Mouse (Mus musculus) ovary, adult 10 weeks (tissue): ENCODE data around the gene A930017K11Rik. TPM values are rescaled to one million over a fixed set of nuclear protein-coding genes. Genes with fewer than 3 reads are reported as not detected.

Experiments used
- polyA plus RNA-seq: library from polyadenylated mRNA; stranded (reverse); fragments of 350-450 nt; fragmentation: Illumina TruSeq; extraction: RNeasy Lipid Tissue Mini Kit (QIAGEN cat#74804); gene quantifications from one replicate; pipeline ENCODE4 v1.2.3, GENCODE M21; 2014

A930017K11Rik gene
- not detected for polyA plus RNA-seq

GRCm38 (mm10) chr17:25951803-25952623, at the start of gene A930017K11Rik:
Gene A930017K11Rik, minus strand, starts transcription at chr17:25952565.

GRCm38 (mm10) chr17:25985306-25986294, 33.2 kb upstream of the A930017K11Rik start, which contains the start of gene Capn15:
Gene Capn15, minus strand, starts transcription at chr17:25985796.

GRCm38 (mm10) chr17:25944366-25945163, 7.8 kb downstream of the A930017K11Rik start, which contains the start of the genes Pigq and Nhlrc4:
Gene Pigq, minus strand, starts transcription at chr17:25944936.
Gene Nhlrc4, minus strand, starts transcription at chr17:25944961.

GRCm38 (mm10) chr17:25919144-25919785, 33.1 kb downstream of the A930017K11Rik start, which contains the start of gene Rab40c:
Gene Rab40c, minus strand, starts transcription at chr17:25919727.

Other genes starting within 250 kb of the A930017K11Rik start
- gene Gng13, start 235.4 kb downstream of the A930017K11Rik start, polyA plus RNA-seq: not detected
- not detected for gene Chtf18, start 225.1 kb downstream of the A930017K11Rik start, polyA plus RNA-seq
- not detected for gene Rpusd1, start 224.9 kb downstream of the A930017K11Rik start, polyA plus RNA-seq
- gene Mslnl, start 216.5 kb downstream of the A930017K11Rik start, polyA plus RNA-seq: not detected
- 2.0 TPM for gene Msln, start 198.2 kb downstream of the A930017K11Rik start, polyA plus RNA-seq
- gene Narfl, start 178.8 kb downstream of the A930017K11Rik start, polyA plus RNA-seq: 0.80 TPM
- 1.4 TPM for gene Haghl, start 166.9 kb downstream of the A930017K11Rik start, polyA plus RNA-seq
- 0.43 TPM for gene Ccdc78, start 166.0 kb downstream of the A930017K11Rik start, polyA plus RNA-seq
- gene Fam173a, start 159.7 kb downstream of the A930017K11Rik start, polyA plus RNA-seq: not detected
- gene AC134908.4, start 156.9 kb downstream of the A930017K11Rik start, polyA plus RNA-seq: not detected
- gene Metrn, start 155.4 kb downstream of the A930017K11Rik start, polyA plus RNA-seq: 0.26 TPM
- 0.94 TPM for gene Fbxl16, start 143.5 kb downstream of the A930017K11Rik start, polyA plus RNA-seq
- 0.29 TPM for gene Wdr24, start 128.9 kb downstream of the A930017K11Rik start, polyA plus RNA-seq
- gene Jmjd8, start 123.7 kb downstream of the A930017K11Rik start, polyA plus RNA-seq: 1.5 TPM
- 2.7 TPM for gene Stub1, start 119.2 kb downstream of the A930017K11Rik start, polyA plus RNA-seq
- not detected for gene Rhbdl1, start 115.3 kb downstream of the A930017K11Rik start, polyA plus RNA-seq
- not detected for gene Gm20683, start 110.8 kb downstream of the A930017K11Rik start, polyA plus RNA-seq
- 8.3 TPM for gene Rhot2, start 107.7 kb downstream of the A930017K11Rik start, polyA plus RNA-seq
- gene Wdr90, start 91.1 kb downstream of the A930017K11Rik start, polyA plus RNA-seq: 1.0 TPM
- not detected for gene Mcrip2, start 83.8 kb downstream of the A930017K11Rik start, polyA plus RNA-seq
- gene Mettl26, start 77.5 kb downstream of the A930017K11Rik start, polyA plus RNA-seq: 10.6 TPM
- gene Wfikkn1, start 71.7 kb downstream of the A930017K11Rik start, polyA plus RNA-seq: not detected
- gene Rab40c, start 32.8 kb downstream of the A930017K11Rik start, polyA plus RNA-seq: 1.1 TPM
- gene Pigq, start 7.6 kb downstream of the A930017K11Rik start, polyA plus RNA-seq: 27.4 TPM
- gene Nhlrc4, start 7.6 kb downstream of the A930017K11Rik start, polyA plus RNA-seq: 0.29 TPM
- 0.51 TPM for gene Capn15, start 33.2 kb upstream of the A930017K11Rik start, polyA plus RNA-seq
- 2.5 TPM for gene Rab11fip3, start 117.0 kb upstream of the A930017K11Rik start, polyA plus RNA-seq
- gene Decr2, start 137.8 kb upstream of the A930017K11Rik start, polyA plus RNA-seq: 15.7 TPM
- gene Nme4, start 143.0 kb upstream of the A930017K11Rik start, polyA plus RNA-seq: 2.2 TPM
- gene Tmem8, start 160.7 kb upstream of the A930017K11Rik start, polyA plus RNA-seq: 0.88 TPM
- 7.3 TPM for gene Mrpl28, start 170.9 kb upstream of the A930017K11Rik start, polyA plus RNA-seq
- 22.3 TPM for gene Axin1, start 186.1 kb upstream of the A930017K11Rik start, polyA plus RNA-seq
- gene Pdia2, start 246.5 kb upstream of the A930017K11Rik start, polyA plus RNA-seq: not detected